Mouse (Mus musculus): ENCODE results near the gene Olfr1406. TPM values are rescaled to one million over a fixed set of nuclear protein-coding genes. Genes with fewer than 3 reads are reported as not detected.
"Not testable (repeated sequence)": the region's sequence is repeated elsewhere in the genome, so short reads cannot be mapped to it uniquely, and the experiment has no call there.

Gene Olfr1406
- total RNA-seq (2017) = not detected in 2 replicates

DNA sequence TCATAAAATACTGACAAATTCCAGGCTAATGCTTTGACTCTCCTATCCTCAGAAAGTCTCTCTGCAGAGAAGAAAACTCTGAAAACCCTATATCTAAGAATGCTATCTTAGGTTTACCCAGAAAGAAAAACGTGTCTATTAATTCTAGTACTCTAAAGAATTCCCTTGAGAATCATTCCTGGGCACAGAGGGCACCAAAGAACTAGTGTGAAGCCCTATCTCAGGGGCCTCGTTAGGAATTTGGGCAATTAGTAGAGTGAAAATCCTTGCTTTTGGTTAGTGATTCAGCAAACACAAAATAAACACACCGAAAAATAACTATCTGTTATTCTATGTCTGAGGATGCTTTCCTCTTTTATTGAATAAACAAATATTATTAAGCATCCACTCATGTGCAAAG is at the start of gene Olfr1406:
Olfr1406 (minus strand) TSS at position 101 of the 400 bp plus-strand sequence.
- no peak for ATAC-seq (replicated peaks in 1 of 2; ENCODE audit: insufficient read depth in 1 of 2, low FRiP score in 2 of 2, low TSS enrichment in 1 of 2, low read depth in 1 of 2, poor library complexity in 2 of 2, severe bottlenecking in 2 of 2)

DNA sequence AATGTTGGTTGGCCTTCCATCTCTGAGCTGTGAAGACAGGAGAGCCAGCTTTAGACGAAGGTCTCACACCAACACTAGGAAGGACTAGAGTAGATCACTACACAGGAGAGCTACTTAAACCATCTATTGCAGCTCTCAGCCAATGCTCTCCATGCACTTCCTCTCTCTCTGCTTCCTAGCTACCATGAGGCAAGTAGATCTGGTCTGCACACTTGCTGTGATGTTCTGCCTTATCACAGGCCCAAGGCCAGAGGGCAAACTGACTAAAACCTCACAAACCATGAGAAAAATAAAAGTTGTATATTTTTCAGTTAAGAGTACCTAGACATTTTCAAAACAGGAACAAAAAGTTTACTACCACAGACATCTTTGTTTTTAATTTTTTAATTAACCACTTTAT is 46.6 kb upstream of the Olfr1406 start:
- ATAC-seq (replicated peaks in 1 of 2; ENCODE audit: insufficient read depth in 1 of 2, low FRiP score in 2 of 2, low TSS enrichment in 1 of 2, low read depth in 1 of 2, poor library complexity in 2 of 2, severe bottlenecking in 2 of 2) = not testable (repeated sequence)

DNA sequence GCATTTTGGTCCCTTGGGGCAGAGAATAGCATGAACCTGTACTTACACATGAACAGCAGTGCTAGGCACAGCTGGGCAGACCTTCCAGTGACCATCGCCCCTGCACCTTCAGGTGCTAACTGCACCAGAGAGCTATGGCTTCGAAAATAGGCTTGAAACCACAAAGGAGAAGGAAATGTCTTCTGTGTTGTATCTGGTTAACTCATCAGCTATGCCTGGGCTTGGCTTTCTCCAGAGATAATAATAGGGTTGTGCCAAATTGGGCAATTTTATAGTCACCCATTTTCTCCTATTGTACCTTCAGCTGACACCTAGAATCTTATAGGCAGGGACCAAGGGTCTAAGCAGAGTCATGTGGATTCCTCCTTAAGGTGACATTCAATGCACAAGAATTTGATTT is 36.6 kb upstream of the Olfr1406 start, which contains the start of gene Fcer1a:
Fcer1a (minus strand) TSS at position 134 of the 400 bp plus-strand sequence.
- ATAC-seq (replicated peaks in 1 of 2; ENCODE audit: insufficient read depth in 1 of 2, low FRiP score in 2 of 2, low TSS enrichment in 1 of 2, low read depth in 1 of 2, poor library complexity in 2 of 2, severe bottlenecking in 2 of 2) = no peak

DNA sequence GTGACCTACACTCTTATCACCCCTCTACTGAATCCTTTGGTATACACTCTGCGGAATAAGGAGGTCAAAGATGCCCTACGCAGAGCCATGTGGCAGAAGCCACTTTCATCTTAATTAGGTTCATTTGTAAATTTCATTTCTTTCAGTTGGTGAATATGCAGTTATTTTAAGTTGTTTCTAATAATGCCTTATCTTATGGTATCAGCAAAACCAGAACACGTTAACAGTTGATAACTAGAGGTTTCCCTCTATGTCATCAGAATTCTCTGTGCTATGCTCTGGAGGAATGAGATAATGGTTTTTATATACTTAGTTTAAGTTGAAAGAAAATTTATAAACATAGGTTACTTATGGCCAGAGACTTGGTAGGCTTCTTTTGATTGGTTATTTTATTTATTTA is 26.0 kb upstream of the Olfr1406 start:
- no peak for ATAC-seq (replicated peaks in 1 of 2; ENCODE audit: insufficient read depth in 1 of 2, low FRiP score in 2 of 2, low TSS enrichment in 1 of 2, low read depth in 1 of 2, poor library complexity in 2 of 2, severe bottlenecking in 2 of 2)

DNA sequence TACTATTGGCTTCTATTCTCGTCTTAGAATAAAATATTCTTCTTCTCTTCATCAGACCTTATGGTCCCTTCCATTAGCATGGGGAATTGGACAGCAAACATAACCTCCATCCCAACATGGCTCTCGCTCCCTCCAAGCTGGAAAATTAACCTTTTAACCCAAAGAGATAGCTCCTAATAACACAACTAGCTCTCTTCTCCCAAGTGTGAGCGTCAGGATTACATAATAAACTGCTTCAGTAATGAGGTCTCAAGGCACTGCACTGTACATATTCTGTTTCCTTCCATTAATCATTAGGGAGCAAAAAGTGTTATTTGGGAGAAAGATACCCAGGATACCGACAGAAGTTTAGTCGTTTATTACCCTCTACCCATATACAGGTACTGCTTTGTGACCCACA is 21.7 kb upstream of the Olfr1406 start, which contains the start of gene Olfr1404:
Olfr1404 (plus strand) TSS at position 301 of the 400 bp plus-strand sequence.
- ATAC-seq (replicated peaks in 1 of 2; ENCODE audit: insufficient read depth in 1 of 2, low FRiP score in 2 of 2, low TSS enrichment in 1 of 2, low read depth in 1 of 2, poor library complexity in 2 of 2, severe bottlenecking in 2 of 2) = no peak

DNA sequence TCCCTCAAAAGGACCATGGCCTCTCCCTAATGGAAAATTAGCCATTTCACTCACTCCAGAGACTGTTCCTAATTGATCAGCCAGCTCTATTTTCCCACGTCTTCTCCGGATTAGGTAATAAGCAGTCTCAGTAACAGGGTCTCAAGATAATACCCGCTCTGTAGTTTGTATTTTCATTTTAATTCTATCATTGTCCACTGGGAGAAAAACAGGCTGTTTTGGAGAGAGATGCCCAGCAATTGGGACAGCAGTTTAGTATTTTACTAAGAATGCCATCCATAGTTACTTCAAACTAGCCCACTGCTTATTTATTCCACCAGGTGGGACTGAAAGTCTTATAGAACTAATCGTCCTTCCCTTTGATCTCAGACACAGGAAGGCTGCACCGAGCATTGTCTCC is 7.1 kb upstream of the Olfr1406 start, which contains the start of gene Olfr218:
Olfr218 (plus strand) TSS at position 301 of the 400 bp plus-strand sequence.
- no peak for ATAC-seq (replicated peaks in 1 of 2; ENCODE audit: insufficient read depth in 1 of 2, low FRiP score in 2 of 2, low TSS enrichment in 1 of 2, low read depth in 1 of 2, poor library complexity in 2 of 2, severe bottlenecking in 2 of 2)

DNA sequence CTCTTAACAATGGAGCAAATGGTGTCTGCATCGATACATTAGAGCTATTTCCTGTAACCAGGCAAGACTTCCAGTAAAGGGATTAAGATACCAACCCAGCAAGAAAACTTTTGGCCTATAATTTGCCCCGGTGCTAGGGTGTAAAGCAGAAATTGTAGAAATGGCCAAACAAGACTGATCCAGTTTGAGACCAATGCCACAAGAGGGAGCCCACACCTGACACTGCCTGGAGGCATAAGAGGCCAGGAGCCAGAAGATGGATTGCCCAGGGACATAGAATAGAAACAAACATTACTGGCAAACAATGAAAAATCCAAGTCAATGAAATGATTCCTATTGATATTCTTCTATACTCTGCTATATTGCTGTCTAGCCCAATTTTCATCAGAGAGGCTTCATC is 5.9 kb upstream of the Olfr1406 start:
- no peak for ATAC-seq (replicated peaks in 1 of 2; ENCODE audit: insufficient read depth in 1 of 2, low FRiP score in 2 of 2, low TSS enrichment in 1 of 2, low read depth in 1 of 2, poor library complexity in 2 of 2, severe bottlenecking in 2 of 2)

DNA sequence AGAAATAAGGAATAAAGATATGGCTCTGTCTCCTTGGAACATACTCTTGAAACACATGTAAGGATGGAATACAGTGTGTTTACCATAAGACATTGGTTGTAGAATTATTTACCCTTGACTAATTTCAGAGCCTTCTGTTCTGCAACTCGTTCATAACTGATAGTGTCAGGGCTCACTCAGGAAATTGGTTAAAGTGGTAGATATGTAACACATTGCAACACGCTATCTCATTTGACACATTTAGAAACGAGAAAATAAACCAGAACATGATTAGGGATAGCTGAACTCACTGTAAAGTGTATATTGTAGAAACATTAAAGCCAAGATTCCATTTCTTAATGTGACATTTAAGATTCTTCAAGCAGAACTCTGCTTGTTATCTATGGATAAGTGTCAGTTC is 1.6 kb upstream of the Olfr1406 start:
- ATAC-seq (replicated peaks in 1 of 2; ENCODE audit: insufficient read depth in 1 of 2, low FRiP score in 2 of 2, low TSS enrichment in 1 of 2, low read depth in 1 of 2, poor library complexity in 2 of 2, severe bottlenecking in 2 of 2) = no peak

DNA sequence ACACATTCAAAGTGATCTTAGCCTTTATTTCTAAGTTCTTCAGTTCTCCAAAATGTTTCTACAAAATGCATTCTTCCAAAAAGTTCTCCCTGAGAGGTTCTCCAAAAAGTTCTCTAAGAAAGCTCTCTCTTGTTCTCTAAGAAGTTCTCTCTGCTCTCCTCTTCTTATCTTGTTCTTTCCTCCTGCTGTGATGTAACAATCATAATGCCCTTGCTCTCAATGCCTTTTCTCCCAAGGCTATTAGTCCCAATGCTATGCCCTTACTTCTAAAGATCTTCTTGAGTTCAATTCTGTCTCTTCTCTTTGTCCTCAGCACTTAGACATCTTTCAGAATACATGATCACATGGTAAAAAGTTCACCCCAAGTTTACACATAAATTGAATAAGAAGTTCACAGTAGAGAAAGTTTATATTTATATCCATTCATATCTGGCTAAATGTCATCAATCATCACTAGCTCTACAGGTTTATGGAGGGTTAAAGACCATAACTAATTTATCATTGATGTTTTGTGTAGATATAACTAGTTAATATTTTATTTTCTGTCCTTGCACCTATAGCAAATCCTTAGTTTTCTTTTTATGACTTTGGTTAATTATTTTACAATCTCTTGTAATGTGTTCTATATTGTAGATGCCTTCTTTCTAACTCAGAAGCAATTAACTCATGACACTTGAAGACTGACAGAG is 16.1 kb downstream of the Olfr1406 start:
- ATAC-seq (replicated peaks in 1 of 2; ENCODE audit: insufficient read depth in 1 of 2, low FRiP score in 2 of 2, low TSS enrichment in 1 of 2, low read depth in 1 of 2, poor library complexity in 2 of 2, severe bottlenecking in 2 of 2) = no peak

DNA sequence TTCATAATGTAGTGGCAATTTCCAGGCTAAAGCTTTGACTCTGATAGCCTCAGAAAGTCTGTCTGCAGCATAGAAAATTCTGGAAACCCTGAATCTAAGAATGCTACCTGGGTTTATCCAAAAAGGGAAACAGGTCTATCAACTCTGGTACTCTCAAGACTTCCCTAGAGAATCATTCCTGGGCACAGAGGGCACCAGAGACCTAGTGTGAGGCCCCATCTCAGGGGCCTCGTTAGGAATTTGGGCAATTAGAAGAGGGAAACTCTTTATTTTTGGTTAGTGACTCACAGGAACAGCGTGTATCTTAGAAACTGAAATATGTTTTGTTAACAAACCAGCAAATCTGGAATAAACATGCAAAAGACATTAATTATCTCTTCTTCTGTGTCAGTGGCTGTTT is 53.2 kb downstream of the Olfr1406 start, which contains the start of gene Olfr1408:
Olfr1408 (minus strand) TSS at position 101 of the 400 bp plus-strand sequence.
- ATAC-seq (replicated peaks in 1 of 2; ENCODE audit: insufficient read depth in 1 of 2, low FRiP score in 2 of 2, low TSS enrichment in 1 of 2, low read depth in 1 of 2, poor library complexity in 2 of 2, severe bottlenecking in 2 of 2) = no peak

Other genes starting within 250 kb of the Olfr1406 start
- not detected in 2 replicates for gene Olfr16, start 240.2 kb downstream of the Olfr1406 start, total RNA-seq (2017)
- not detected in 2 replicates for gene Olfr1408, start 53.3 kb downstream of the Olfr1406 start, total RNA-seq (2017)
- gene Olfr218, start 7.2 kb upstream of the Olfr1406 start, total RNA-seq (2017) = not detected in 2 replicates
- not detected in 2 replicates for gene Olfr1404, start 21.8 kb upstream of the Olfr1406 start, total RNA-seq (2017)
- gene Fcer1a, start 36.6 kb upstream of the Olfr1406 start, total RNA-seq (2017) = 3.2 and 11.5 TPM in 2 replicates
- not detected in 2 replicates for gene Olfr418, start 75.4 kb upstream of the Olfr1406 start, total RNA-seq (2017)
- gene Mptx2, start 87.1 kb upstream of the Olfr1406 start, total RNA-seq (2017) = not detected in 2 replicates
- gene Ackr1, start 143.1 kb upstream of the Olfr1406 start, total RNA-seq (2017) = not detected in 2 replicates
- 76.8 and 118 TPM in 2 replicates for gene Aim2, start 160.2 kb upstream of the Olfr1406 start, total RNA-seq (2017)
- 1.8 TPM in 1 of 2 replicates, not detected in the other for gene Cadm3, start 177.1 kb upstream of the Olfr1406 start, total RNA-seq (2017)

Data from hematopoietic stem cell, adult 5-6 weeks (primary cell).